Mouse (Mus musculus): ENCODE data around the gene Chst10. TPM values are rescaled to one million over a fixed set of nuclear protein-coding genes. Genes with fewer than 3 reads are reported as not detected.

Chst10 gene
- 0.29 and 0.47 TPM in 2 replicates for polyA plus RNA-seq (2015; fragmentation: Nextera tagmentation; extraction: Ambion mirVana)

GRCm38 (mm10) chr1:38897431-38898248 lies at the start of gene Chst10:
Gene Chst10 (minus strand): TSS chr1:38898161.

GRCm38 (mm10) chr1:38938849-38939248 lies 40.9 kb upstream of the Chst10 start, which contains the start of gene Nms:
Gene Nms (plus strand): TSS chr1:38939149.

GRCm38 (mm10) chr1:38836477-38836872 lies 61.5 kb downstream of the Chst10 start, which contains the start of gene Lonrf2:
Gene Lonrf2 (minus strand): TSS chr1:38836711.

Other genes with a start within 250 kb of the Chst10 start
- gene Aff3, start 233.2 kb downstream of the Chst10 start, polyA plus RNA-seq (2015; fragmentation: Nextera tagmentation; extraction: Ambion mirVana), result 2.1 TPM in 2 replicates
- 0.04 and 0.08 TPM in 2 replicates for gene Lonrf2, start 61.5 kb downstream of the Chst10 start, polyA plus RNA-seq (2015; fragmentation: Nextera tagmentation; extraction: Ambion mirVana)
- gene Nms, start 41.0 kb upstream of the Chst10 start, polyA plus RNA-seq (2015; fragmentation: Nextera tagmentation; extraction: Ambion mirVana), result not detected in 2 replicates
- 63.8 and 73.8 TPM in 2 replicates for gene Pdcl3, start 87.4 kb upstream of the Chst10 start, polyA plus RNA-seq (2015; fragmentation: Nextera tagmentation; extraction: Ambion mirVana)